In the genomic region with DNA sequence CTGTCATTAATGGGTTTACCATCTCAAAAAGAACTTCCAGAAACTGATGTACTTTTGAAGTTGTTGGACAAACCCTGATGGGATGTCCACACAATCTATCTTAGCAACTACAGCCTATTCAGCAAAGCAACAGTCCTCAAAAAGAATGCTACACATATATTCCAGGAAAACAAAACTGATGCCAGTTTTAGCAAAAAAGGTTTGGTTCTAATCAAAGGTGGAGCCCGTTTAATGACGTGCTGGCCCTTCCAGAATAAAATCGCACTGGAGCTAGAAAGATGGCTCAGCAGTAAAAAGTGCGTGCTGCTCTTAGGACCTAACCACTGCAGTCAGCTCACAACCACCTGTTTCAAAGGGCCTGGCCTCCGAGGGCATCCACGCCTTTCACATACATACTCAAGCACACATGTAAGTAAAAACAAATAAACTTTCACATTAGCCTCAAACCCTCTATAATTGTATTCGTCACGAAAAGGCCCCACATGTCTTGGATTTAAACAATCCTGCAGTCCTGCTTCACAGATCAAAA, we compare ENCODE assay signal across 8 mouse cellular contexts. TPM values are rescaled to one million over a fixed set of nuclear protein-coding genes. Genes with fewer than 3 reads are reported as not detected.
A peak's percentile ranks its signal among the peaks of the same experiment; 100 is the strongest.
DNase-seq lines count a peak whose midpoint lies in the region; ATAC-seq lines count a peak whose summit lies in the region.

No protein-coding gene starts in this region.

- H3K4me3 ChIP-seq in kidney, embryonic 14.5 days (ENCODE audit: low read length): peak overlapping the region; percentile 94
- H3K4me3 ChIP-seq in embryonic facial prominence, embryonic 11.5 days (ENCODE audit: low read depth, low read length): no peak overlapping the region
- H3K4me3 ChIP-seq in intestine, embryonic 15.5 days (replicated peaks): peak overlapping the region; percentile 92
- H3K4me3 ChIP-seq in neural tube, embryonic 12.5 days: no peak overlapping the region

- peak overlapping the region; percentile 92 for H3K4me2 ChIP-seq in kidney, embryonic 14.5 days (replicated peaks; ENCODE audit: low read depth, low read length)
- H3K4me2 ChIP-seq in embryonic facial prominence, embryonic 11.5 days (ENCODE audit: low read depth, low read length): peak overlapping the region; percentile 92
- peak overlapping the region; percentile 88 for H3K4me2 ChIP-seq in intestine, embryonic 15.5 days (replicated peaks)
- H3K4me2 ChIP-seq in neural tube, embryonic 12.5 days (replicated peaks): peak overlapping the region; percentile 97

- peaks cover 11% of the 10 kb centered on the region; the same call in 1 of the 2 replicates for H3K36me3 ChIP-seq in kidney, embryonic 14.5 days (ENCODE audit: control insufficient read depth, insufficient read depth, low read length)
- no peaks in the 10 kb centered on the region; the same call in 1 of the 2 replicates for H3K36me3 ChIP-seq in embryonic facial prominence, embryonic 11.5 days (replicated peaks; ENCODE audit: control insufficient read depth, insufficient read depth, low read depth, low read length)
- no peaks in the 10 kb centered on the region for H3K36me3 ChIP-seq in intestine, embryonic 15.5 days
- H3K36me3 ChIP-seq in neural tube, embryonic 12.5 days: peaks cover 3% of the 10 kb centered on the region

- peaks cover 18% of the 10 kb centered on the region for H3K4me1 ChIP-seq in kidney, embryonic 14.5 days (ENCODE audit: control insufficient read depth, insufficient read depth, low read length)
- peaks cover 3% of the 10 kb centered on the region; the same call in 1 of the 2 replicates for H3K4me1 ChIP-seq in embryonic facial prominence, embryonic 11.5 days (ENCODE audit: control insufficient read depth, insufficient read depth, low read length)
- peaks cover 14% of the 10 kb centered on the region for H3K4me1 ChIP-seq in intestine, embryonic 15.5 days (replicated peaks)
- peaks cover 17% of the 10 kb centered on the region for H3K4me1 ChIP-seq in neural tube, embryonic 12.5 days

- 57% methylated on average over 8 of the region's 8 CpGs for WGBS in kidney, embryonic 14.5 days
- WGBS in embryonic facial prominence, embryonic 11.5 days: 74% methylated on average over 8 of the region's 8 CpGs
- 49% methylated on average over 8 of the region's 8 CpGs for WGBS in intestine, embryonic 15.5 days
- 80% methylated on average over 8 of the region's 8 CpGs for WGBS in neural tube, embryonic 12.5 days

- intact Hi-C loops in gastrocnemius, postnatal 14 days (cut with DNase I; ENCODE audit: low total_unique reads): no loop called here

- no peak overlapping the region for H3K27ac ChIP-seq in kidney, embryonic 14.5 days (ENCODE audit: low read depth, low read length)
- H3K27ac ChIP-seq in embryonic facial prominence, embryonic 11.5 days (replicated peaks; ENCODE audit: low read depth, low read length): no peak overlapping the region
- no peak overlapping the region for H3K27ac ChIP-seq in intestine, embryonic 15.5 days
- H3K27ac ChIP-seq in neural tube, embryonic 12.5 days: no peak overlapping the region

- H3K27me3 ChIP-seq in kidney, embryonic 14.5 days (ENCODE audit: control insufficient read depth, insufficient read depth, low read length): no peaks in the 10 kb centered on the region
- no peaks in the 10 kb centered on the region for H3K27me3 ChIP-seq in embryonic facial prominence, embryonic 11.5 days (ENCODE audit: control insufficient read depth, insufficient read depth, low read length)
- no peaks in the 10 kb centered on the region for H3K27me3 ChIP-seq in intestine, embryonic 15.5 days (replicated peaks)
- no peaks in the 10 kb centered on the region for H3K27me3 ChIP-seq in neural tube, embryonic 12.5 days (replicated peaks)

- H3K9me3 ChIP-seq in kidney, embryonic 14.5 days (ENCODE audit: control insufficient read depth, low read length): no peaks in the 10 kb centered on the region
- no peaks in the 10 kb centered on the region for H3K9me3 ChIP-seq in embryonic facial prominence, embryonic 11.5 days (replicated peaks; ENCODE audit: control insufficient read depth, low read length)
- H3K9me3 ChIP-seq in intestine, embryonic 15.5 days: no peaks in the 10 kb centered on the region
- no peaks in the 10 kb centered on the region for H3K9me3 ChIP-seq in neural tube, embryonic 12.5 days

- no peak for ATAC-seq in kidney, embryonic 14.5 days (ENCODE audit: low FRiP score, low TSS enrichment)
- no peak for ATAC-seq in embryonic facial prominence, embryonic 11.5 days (replicated peaks; ENCODE audit: insufficient number of reproducible peaks, low FRiP score, low TSS enrichment, low read depth)
- no peak for ATAC-seq in intestine, embryonic 15.5 days
- no peak for ATAC-seq in neural tube, embryonic 12.5 days (ENCODE audit: low FRiP score, low read depth)

- H3K9ac ChIP-seq in kidney, embryonic 14.5 days (ENCODE audit: low read depth, low read length): no peak overlapping the region
- no peak overlapping the region for H3K9ac ChIP-seq in embryonic facial prominence, embryonic 11.5 days (replicated peaks; ENCODE audit: low read length)
- peak overlapping the region; percentile 99; the same call in 1 of the 2 replicates for H3K9ac ChIP-seq in intestine, embryonic 15.5 days
- no peak overlapping the region for H3K9ac ChIP-seq in neural tube, embryonic 12.5 days

- no peak for DNase-seq in kidney, adult 11 months
- DNase-seq in embryonic facial prominence, embryonic 11.5 days (ENCODE audit: low spot score): no peak
- no peak for DNase-seq in cerebellum, adult 11 months
- DNase-seq in gastrocnemius, postnatal 14 days: no peak
- no peak for DNase-seq in kidney, adult 9 months

RNA-seq across cellular contexts. Expression of a gene that starts 18.8 kb away (rescaled TPM):
- polyA plus RNA-seq in kidney, embryonic 14.5 days (2014; fragmentation: Nextera tagmentation; extraction: Ambion mirVana): 13.5 and 20.2 TPM in 2 replicates
- 10.9 and 13.3 TPM in 2 replicates for polyA plus RNA-seq in embryonic facial prominence, embryonic 11.5 days (2014; fragmentation: Nextera tagmentation; extraction: Ambion mirVana)
- polyA plus RNA-seq in intestine, embryonic 15.5 days (2015; fragmentation: Nextera tagmentation; extraction: Ambion mirVana): 18.9 and 21.4 TPM in 2 replicates
- 13.0 and 13.3 TPM in 2 replicates for polyA plus RNA-seq in neural tube, embryonic 12.5 days (2016; fragmentation: Nextera tagmentation; extraction: Ambion mirVana)
- 10 to 100 TPM; 62.2 to 76.9 TPM for total RNA-seq in gastrocnemius, postnatal 14 days (2021)

Comparison
In these comparisons a context has a peak if more than half of its experiments do, and no peak if none do; other contexts are left out.
1. H3K4me3 ChIP-seq: peak in kidney, embryonic 14.5 days (single experiment) and intestine, embryonic 15.5 days (single experiment); none in embryonic facial prominence, embryonic 11.5 days (single experiment) and neural tube, embryonic 12.5 days (single experiment).
2. Peak in every context shown above with its lines, with median percentiles within 50 percentile points of each other: H3K4me2 ChIP-seq.